Mouse (Mus musculus) left cerebral cortex, postnatal 4 days (tissue): Measurements from ENCODE around the gene Col5a1. TPM values are rescaled to one million over a fixed set of nuclear protein-coding genes. Genes with fewer than 3 reads are reported as not detected.

Experiments used
- DNase-seq: peaks from one replicate; pipeline ENCODE4 v3.0.0-alpha.2; 2022
- intact Hi-C: fragments of 180-260 bp; cut with DNase I; formaldehyde crosslinking; loops from one replicate; pipeline ENCODE4 v1.15.1; 2025
- total RNA-seq, 2 experiments: library from RNA; stranded (reverse); gene quantifications; 2 replicates each; pipeline ENCODE4 v1.2.3; 2021

The Col5a1 gene
- total RNA-seq, 2 experiments from 2014 or later, result 11.1 to 12.4 TPM

- intact Hi-C loops, result no loop called here
- DNase-seq, result no peak
Measured at GRCm38 (mm10) chr2:28024416-28024815, 138.2 kb downstream of the Col5a1 start.

DNA sequence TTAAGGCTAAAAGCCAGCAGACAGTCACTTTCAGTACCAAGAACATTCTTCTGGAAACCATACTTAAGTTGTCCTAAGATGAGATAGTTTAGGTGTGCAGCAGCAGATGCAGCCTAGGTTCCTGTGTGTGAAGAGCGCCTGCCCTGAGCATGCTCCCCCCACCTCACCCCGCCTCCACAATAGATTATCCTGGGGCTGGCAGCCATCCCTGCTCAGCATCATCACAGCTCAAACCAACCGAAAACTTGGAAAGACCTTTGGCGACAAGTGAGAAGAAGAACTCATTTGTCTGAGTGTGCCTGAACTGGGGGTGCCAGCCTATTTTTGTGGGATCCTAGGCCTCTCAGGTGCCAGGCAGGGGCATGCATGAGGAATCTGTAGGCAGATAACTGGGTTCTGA, 139.6 kb downstream of the Col5a1 start:
- peak; percentile 35 for DNase-seq
- intact Hi-C loops, result no loop called here

DNA sequence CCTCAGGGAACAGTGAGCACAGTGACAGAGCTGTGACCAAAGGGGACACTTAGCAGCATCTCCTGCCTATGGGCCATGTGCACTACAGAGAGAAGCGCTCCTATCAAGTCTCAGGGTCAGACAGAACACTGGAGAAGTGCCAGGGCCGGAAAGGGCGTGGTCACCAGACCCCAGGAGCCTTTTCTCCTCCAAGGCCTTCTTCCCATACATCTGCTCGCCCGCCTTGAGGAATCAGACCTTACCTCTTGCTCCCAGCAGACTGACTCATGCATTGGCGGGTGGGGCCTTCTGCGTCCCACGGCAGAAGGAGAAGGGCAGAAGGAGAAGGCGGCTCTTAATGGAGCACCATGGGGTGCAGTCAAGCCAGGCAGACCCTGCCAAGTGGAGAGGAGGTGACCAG, 145.6 kb downstream of the Col5a1 start:
- DNase-seq, result no peak
- intact Hi-C loops, result no loop called here

DNA sequence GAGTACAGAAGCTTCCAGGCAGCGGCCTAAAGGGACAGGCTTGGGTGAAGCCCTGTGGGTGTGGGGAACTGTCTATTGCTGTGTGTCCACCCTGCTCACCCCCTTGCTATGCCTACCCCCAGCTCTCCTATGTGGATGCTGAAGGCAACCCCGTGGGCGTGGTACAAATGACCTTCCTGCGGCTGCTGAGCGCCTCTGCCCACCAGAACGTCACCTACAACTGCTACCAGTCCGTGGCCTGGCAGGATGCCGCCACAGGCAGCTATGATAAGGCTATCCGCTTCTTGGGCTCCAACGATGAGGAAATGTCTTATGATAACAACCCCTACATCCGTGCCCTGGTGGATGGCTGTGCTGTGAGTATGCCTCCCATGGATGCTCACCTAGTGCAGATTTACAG, 146.2 kb downstream of the Col5a1 start:
- intact Hi-C loops, result no loop called here
- DNase-seq, result no peak

- no peak for DNase-seq
- intact Hi-C loops, result no loop called here
Measured at GRCm38 (mm10) chr2:28034011-28034710, 147.9 kb downstream of the Col5a1 start.

DNA sequence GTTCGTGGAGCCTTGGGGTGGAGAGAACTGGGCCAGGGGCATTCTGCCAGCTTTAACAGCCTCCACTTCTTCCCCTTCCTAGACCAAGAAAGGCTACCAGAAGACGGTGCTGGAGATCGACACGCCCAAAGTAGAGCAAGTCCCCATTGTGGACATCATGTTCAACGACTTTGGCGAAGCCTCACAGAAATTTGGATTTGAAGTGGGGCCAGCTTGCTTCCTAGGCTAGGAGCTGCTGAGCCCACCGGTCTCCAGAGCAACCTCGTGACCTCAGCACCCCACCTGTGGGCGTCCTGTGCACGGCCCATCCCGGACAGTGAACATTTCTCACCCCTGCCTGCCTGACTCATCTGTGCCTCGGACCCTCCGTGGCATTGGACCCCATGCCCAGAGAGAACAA, 150.6 kb downstream of the Col5a1 start:
- intact Hi-C loops, result no loop called here
- no peak for DNase-seq

- DNase-seq, result peak; percentile 63
- intact Hi-C loops, result no loop called here
Measured at GRCm38 (mm10) chr2:28037505-28038390, 151.5 kb downstream of the Col5a1 start.

- DNase-seq, result peak; percentile 89
- intact Hi-C loops, result no loop called here
Measured at GRCm38 (mm10) chr2:28038391-28039096, 152.3 kb downstream of the Col5a1 start.

GRCm38 (mm10) chr2:28039647-28040325, 153.6 kb downstream of the Col5a1 start:
- intact Hi-C loops, result no loop called here
- DNase-seq, result no peak

GRCm38 (mm10) chr2:28040466-28040865, 154.2 kb downstream of the Col5a1 start:
- no peak for DNase-seq
- intact Hi-C loops, result no loop called here

- no peak for DNase-seq
- intact Hi-C loops, result no loop called here
Measured at GRCm38 (mm10) chr2:28044920-28045598, 158.8 kb downstream of the Col5a1 start.

GRCm38 (mm10) chr2:28046311-28046710, 160.1 kb downstream of the Col5a1 start:
- no peak for DNase-seq
- intact Hi-C loops, result no loop called here

GRCm38 (mm10) chr2:28047092-28047491, 160.9 kb downstream of the Col5a1 start:
- DNase-seq, result no peak
- intact Hi-C loops, result no loop called here

DNA sequence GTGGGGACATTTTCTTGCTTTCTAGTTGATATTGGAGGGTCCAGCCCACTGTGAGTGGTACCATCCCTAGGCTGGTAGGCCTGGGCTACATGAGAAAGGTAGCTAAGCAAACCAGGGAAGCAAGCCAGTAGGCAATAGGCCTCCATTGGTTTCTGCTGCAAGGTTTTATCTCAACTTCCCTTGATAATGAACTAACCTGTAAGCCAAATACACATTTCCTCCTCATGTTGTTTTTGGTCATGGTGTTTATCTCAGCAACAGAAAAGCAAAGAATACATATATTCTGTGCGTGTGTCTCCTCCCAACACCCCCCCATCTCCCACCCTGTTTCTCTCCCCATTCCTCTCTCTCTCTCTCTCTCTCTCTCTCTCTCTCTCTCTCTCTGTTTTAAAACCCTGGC, 173.7 kb downstream of the Col5a1 start:
- DNase-seq, result no peak
- intact Hi-C loops, result no loop called here

GRCm38 (mm10) chr2:28063711-28064338, 177.6 kb downstream of the Col5a1 start:
- no peak for DNase-seq
- intact Hi-C loops, result no loop called here

DNA sequence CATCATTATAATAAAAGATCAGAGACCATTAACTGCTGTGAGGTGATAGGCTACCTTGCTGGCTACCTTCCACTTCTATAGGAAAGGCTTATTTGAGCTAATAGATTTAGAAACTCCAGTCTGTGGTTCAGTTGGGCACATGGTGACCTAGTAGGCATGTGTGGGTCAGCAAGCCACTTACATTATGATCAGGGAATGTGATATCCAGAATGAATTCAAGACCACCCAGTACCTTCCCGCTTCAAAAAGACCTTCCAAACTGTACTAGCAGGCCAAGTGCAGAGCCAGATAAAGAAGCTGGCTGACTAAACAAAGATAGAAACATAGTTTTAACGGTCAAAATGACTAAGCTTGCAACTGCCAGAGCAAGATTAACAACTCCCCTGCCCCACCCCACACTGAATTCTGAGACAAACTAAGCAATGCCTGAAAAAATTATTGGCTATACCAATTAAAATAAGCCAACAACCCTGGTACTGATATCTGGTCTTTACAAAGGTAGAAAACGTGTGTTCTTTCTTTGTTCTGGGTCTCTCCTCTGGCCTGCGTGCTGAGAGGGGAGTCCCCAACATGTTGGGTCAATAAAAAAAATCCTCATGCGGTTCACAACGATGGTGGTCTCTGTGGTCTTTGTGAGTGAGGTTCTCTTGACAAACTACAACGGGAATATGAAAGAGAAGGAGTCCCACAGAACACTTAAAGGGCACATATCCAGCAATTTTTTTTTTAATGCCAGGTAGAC, 178.3 kb downstream of the Col5a1 start:
- DNase-seq, result no peak
- intact Hi-C loops, result no loop called here

DNA sequence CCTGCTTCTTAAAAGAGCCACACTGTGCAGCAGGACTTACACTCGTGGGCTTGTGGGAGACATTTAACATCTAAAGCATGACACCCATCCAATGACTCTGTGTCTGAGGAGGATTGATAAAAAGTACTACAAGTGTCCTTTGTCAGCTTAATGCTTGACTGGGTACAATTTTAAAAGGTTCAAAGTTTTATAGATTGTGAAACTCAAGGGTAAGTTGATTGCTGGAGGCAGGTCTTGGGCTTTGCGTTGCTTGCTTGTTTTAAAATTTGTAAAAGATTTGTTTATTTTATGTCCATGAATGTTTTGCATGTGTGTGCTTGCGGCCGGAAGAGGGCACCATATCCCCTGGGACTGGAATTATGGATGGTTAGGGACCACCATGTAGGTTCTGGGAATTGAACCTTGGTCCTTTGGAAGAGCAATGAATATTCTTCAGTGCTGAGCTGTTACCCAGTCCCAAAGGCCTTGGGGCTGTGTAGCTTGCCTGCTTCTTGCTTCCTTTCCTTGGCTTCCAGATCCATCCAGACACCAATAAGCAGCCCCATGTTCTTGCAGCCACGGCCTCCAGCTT, 178.9 kb downstream of the Col5a1 start:
- no peak for DNase-seq
- intact Hi-C loops, result no loop called here

DNA sequence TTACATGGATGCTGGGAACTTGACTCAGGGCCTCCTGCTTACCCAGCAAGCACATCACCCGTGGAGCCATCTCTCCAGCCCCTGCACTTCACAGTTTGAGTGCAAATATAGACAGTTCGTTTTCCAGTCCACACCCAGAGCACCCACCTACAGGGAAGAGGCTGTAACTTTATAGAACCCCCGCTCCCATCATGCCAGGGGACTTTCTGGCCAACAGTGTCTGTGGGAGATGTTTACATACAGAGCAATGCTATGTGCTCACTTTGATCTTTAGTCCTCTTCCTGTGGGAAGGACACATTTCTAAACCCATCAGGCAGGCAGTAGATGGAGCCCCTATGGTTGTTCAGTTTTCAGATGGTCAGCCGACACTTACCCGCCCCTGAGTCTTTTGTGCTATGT, 180.5 kb downstream of the Col5a1 start:
- DNase-seq, result no peak
- intact Hi-C loops, result no loop called here

DNA sequence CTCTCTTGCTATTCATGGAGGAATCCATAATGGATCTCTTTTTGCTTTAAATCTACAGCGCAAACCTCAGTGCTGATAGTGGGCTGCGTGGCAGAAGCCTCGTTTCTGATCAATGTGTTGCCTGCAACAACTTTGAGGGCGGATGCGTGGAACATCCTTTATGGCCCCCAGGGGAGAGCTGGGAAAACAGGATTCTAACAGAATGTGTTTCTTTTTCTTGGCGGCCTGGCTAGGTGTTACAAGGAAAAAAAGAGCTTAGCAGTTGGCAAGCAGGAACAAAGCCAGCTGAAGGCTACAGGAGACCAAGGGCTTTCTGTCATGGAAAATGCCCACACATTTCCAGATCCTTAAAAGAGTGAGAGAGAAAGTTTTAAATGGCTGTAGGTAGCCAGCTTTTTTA, 180.9 kb downstream of the Col5a1 start:
- no peak for DNase-seq
- intact Hi-C loops, result no loop called here
